Mouse (Mus musculus) megakaryocyte, embryonic 14.5 days (primary cell): ENCODE results near the gene Nr1i3.

Experiments
- FLI1 ChIP-seq: IDR thresholded peaks from 2 replicates; pipeline ENCODE4 v1.6.1; 2012; ENCODE audit warnings: low read length, inconsistent platforms, mixed read lengths
- GATA1 ChIP-seq: IDR thresholded peaks from 3 replicates; pipeline ENCODE4 v1.6.1; 2012; ENCODE audit warnings: mixed read lengths, low read length, inconsistent platforms, borderline replicate concordance

- TF ChIP-seq GATA1 (no peak), FLI1 (no peak)
Measured at GRCm38 (mm10) chr1:171192283-171192682, 21.5 kb upstream of the Nr1i3 start.
